Mouse (Mus musculus) cerebellum, adult 9-11 months (tissue): ENCODE data around the gene Zdhhc23.

Source experiments
- DNase-seq: peaks from one replicate; pipeline ENCODE4 v3.0.0; 2022

Gene Zdhhc23

GRCm38 (mm10) chr16:43979328-43980109 is at the start of gene Zdhhc23:
Gene Zdhhc23, minus strand, starts transcription at chr16:43979791.
- peak; percentile 22 for DNase-seq

- DNase-seq: no peak
These were observed 49.7 kb upstream of the Zdhhc23 start for GRCm38 (mm10) chr16:44029273-44029672.

GRCm38 (mm10) chr16:44026822-44027221 is 47.2 kb upstream of the Zdhhc23 start:
- no peak for DNase-seq

- DNase-seq: no peak
These were observed 46.6 kb upstream of the Zdhhc23 start for GRCm38 (mm10) chr16:44026210-44026609.

- no peak for DNase-seq
These were observed 39.5 kb upstream of the Zdhhc23 start for GRCm38 (mm10) chr16:44018986-44019548.

- no peak for DNase-seq
These were observed 38.8 kb upstream of the Zdhhc23 start for GRCm38 (mm10) chr16:44018372-44018771.

GRCm38 (mm10) chr16:44017707-44018106 is 38.1 kb upstream of the Zdhhc23 start:
- no peak for DNase-seq

- no peak for DNase-seq
These were observed 36.6 kb upstream of the Zdhhc23 start for GRCm38 (mm10) chr16:44016164-44016563.

GRCm38 (mm10) chr16:44015416-44016158 is 36.0 kb upstream of the Zdhhc23 start:
- DNase-seq: no peak

- no peak for DNase-seq
These were observed 31.4 kb upstream of the Zdhhc23 start for GRCm38 (mm10) chr16:44011010-44011409.

GRCm38 (mm10) chr16:44002086-44002485 is 22.5 kb upstream of the Zdhhc23 start:
- no peak for DNase-seq

- DNase-seq: peak; percentile 34
These were observed 19.9 kb upstream of the Zdhhc23 start for GRCm38 (mm10) chr16:43999541-43999940.

- DNase-seq: no peak
These were observed 19.5 kb upstream of the Zdhhc23 start for GRCm38 (mm10) chr16:43999111-43999510.

- no peak for DNase-seq
These were observed 15.0 kb upstream of the Zdhhc23 start for GRCm38 (mm10) chr16:43994623-43995022.

- DNase-seq: no peak
These were observed 6.7 kb upstream of the Zdhhc23 start for GRCm38 (mm10) chr16:43986299-43986698.

GRCm38 (mm10) chr16:43980110-43980609 is 569 bp upstream of the Zdhhc23 start:
- DNase-seq: no peak

- no peak for DNase-seq
These were observed 622 bp downstream of the Zdhhc23 start for GRCm38 (mm10) chr16:43979010-43979327.

GRCm38 (mm10) chr16:43973606-43974220 is 5.9 kb downstream of the Zdhhc23 start:
- DNase-seq: no peak

GRCm38 (mm10) chr16:43973147-43973546 is 6.4 kb downstream of the Zdhhc23 start:
- DNase-seq: no peak

- no peak for DNase-seq
These were observed 7.2 kb downstream of the Zdhhc23 start for GRCm38 (mm10) chr16:43972391-43972790.

GRCm38 (mm10) chr16:43971741-43972140 is 7.8 kb downstream of the Zdhhc23 start:
- DNase-seq: no peak

- no peak for DNase-seq
These were observed 8.4 kb downstream of the Zdhhc23 start for GRCm38 (mm10) chr16:43971189-43971588.

- DNase-seq: no peak
These were observed 9.2 kb downstream of the Zdhhc23 start for GRCm38 (mm10) chr16:43970426-43970825.
